Mouse (Mus musculus): ENCODE data around the gene Olfr410.

GRCm38 (mm10) chr11:74337931-74338330 lies at the start of gene Olfr410:
- TF ChIP-seq POLR2A (IDR thresholded peaks at IDR 0.05; ENCODE audit: borderline replicate concordance, insufficient read depth, low read length) (no peak), CTCF (IDR thresholded peaks at IDR 0.05; ENCODE audit: borderline replicate concordance, insufficient read depth, low read depth, low read length) (no peak)

Data from cerebellum, adult 2 months (tissue).